Mouse (Mus musculus): ENCODE measurements at regions not wholly inside any gene's neighbourhood (a gene's known extent, or its start where the extent isn't known, plus 50 kb on each side); places are given as distances from the start of the nearest gene placed in this dataset.

GRCm38 (mm10) chr11:23954323-23954722 lies 59.3 kb upstream of the Papolg start:
- TF ChIP-seq CTCF (IDR thresholded peaks at IDR 0.05; ENCODE audit: low read depth): peak; percentile 59
- TF ChIP-seq EP300 (IDR thresholded peaks at IDR 0.05; ENCODE audit: low read depth): no peak

Data from liver, postnatal 0 days (tissue).